Mouse (Mus musculus): ENCODE measurements around the gene Gm49373.
"Not testable (repeated sequence)": the region's sequence is repeated elsewhere in the genome, so short reads cannot be mapped to it uniquely, and the experiment has no call there.

Gm49373 gene

DNA sequence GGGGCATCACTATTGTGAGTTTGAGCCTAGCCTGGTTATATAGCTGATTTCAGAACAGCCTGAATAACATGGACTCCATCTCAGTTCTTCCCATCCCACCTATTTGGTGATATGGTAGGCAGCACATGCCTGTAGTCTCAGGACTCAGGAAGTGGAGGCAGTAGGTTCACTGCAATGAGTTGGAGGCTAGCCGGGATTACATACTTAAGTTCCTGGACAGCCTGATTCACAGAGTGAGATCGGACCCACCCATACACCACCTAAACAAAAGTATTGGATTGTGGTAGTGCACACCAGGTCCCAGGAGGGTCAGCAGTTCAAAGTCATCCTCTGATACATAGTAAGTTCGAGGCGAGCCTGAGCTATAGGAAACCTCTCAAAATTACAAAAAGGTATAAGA, 255 bp downstream of the Gm49373 start:
- DNase-seq (ENCODE audit: low spot score): no peak

- DNase-seq (ENCODE audit: low spot score): no peak
These were observed 5.8 kb downstream of the Gm49373 start, which contains the start of gene Zglp1 for GRCm38 (mm10) chr9:21067006-21067684. Zglp1 (minus strand) TSS chr9:21067093.

DNA sequence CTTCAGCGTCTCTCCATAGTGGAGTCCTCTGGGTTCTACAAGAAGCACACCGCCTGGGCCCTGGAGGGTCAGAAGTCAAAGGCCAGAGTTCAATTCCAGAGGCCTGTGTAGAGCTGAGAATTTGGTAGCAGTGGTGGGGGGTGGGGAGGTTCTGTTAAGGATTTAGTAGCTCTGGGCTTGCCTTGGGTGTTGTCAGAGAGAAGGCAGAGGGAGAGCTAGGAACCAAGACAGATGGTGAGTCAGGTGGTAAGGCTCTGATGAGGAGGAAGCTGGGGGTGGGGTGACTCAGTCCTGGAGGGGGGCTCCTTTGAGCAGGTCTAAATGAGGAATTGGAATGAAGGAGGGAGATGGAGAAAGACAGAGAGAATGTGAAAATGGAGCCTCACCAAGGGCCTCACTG, 10.0 kb downstream of the Gm49373 start:
- peak; percentile 68 for DNase-seq (ENCODE audit: low spot score)

DNA sequence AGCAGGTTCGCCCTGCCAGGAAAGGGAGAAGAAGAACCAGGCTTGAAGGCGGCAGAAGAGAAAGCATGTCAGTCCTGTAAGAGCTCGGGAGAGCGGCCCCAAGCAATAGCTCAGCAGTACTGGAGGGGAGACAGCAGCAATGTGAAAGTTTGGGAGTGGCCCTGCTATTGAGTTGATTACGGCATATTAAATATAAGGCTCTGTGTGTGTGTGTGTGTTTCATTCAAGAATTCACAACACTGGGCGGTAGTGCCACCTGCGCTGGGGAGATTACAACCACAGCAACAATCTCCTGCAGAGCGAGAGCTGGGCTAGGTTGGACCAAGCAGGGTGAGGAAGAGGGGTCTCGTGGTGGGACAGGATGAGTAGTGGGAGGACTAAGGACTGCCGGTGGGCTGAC, 21.3 kb downstream of the Gm49373 start:
- no peak for DNase-seq (ENCODE audit: low spot score)

DNA sequence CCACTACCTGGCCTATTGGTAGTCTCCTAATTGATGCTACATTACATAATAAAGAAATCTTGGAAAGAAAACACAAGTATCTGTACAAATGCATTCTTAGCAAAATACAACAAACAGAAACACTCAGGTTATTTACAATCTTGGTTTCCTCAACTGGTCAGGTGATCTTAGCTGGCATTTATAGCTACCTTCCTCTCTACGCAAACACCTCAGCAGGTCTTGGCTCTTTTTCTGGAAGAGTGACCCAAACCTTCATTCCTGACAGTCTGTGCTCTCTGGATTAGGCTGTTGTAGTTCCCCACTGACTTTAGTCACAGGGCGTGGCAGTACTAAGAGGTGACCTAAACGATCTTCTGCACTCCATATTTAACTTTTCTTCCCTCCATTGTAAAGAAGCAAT, 27.7 kb downstream of the Gm49373 start:
- DNase-seq (ENCODE audit: low spot score): no peak

GRCm38 (mm10) chr9:21044785-21045184, 28.1 kb downstream of the Gm49373 start:
- DNase-seq (ENCODE audit: low spot score): not testable (repeated sequence)

DNA sequence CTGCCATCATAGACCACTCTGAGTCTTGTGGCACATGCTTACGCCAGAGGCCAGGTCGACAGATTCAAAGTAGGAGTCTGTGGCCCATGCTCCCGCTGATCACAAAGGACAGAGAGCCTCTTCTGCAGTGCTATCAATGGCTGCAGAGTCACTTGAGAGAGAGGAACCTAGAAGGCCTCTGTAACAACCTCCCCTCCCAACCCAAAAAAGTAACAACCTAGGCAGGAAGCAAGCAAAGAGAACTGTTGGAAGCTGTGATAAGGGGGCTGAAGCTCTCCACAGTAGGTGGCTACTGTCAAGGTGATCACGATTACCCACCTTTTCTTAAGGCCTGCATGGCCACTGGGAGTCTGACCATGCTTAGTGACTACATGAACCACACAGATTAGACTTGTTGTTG, 29.3 kb downstream of the Gm49373 start:
- DNase-seq (ENCODE audit: low spot score): no peak

- DNase-seq (ENCODE audit: low spot score): no peak
These were observed 31.6 kb downstream of the Gm49373 start for GRCm38 (mm10) chr9:21041308-21041707.

- DNase-seq (ENCODE audit: low spot score): no peak
These were observed 33.1 kb downstream of the Gm49373 start for GRCm38 (mm10) chr9:21039779-21040178.

- no peak for DNase-seq (ENCODE audit: low spot score)
These were observed 35.4 kb downstream of the Gm49373 start for GRCm38 (mm10) chr9:21037481-21037891.

GRCm38 (mm10) chr9:21036666-21037065, 36.2 kb downstream of the Gm49373 start:
- DNase-seq (ENCODE audit: low spot score): no peak

GRCm38 (mm10) chr9:21036161-21036560, 36.7 kb downstream of the Gm49373 start:
- DNase-seq (ENCODE audit: low spot score): no peak

- DNase-seq (ENCODE audit: low spot score): no peak
These were observed 37.3 kb downstream of the Gm49373 start for GRCm38 (mm10) chr9:21035586-21035985.

DNA sequence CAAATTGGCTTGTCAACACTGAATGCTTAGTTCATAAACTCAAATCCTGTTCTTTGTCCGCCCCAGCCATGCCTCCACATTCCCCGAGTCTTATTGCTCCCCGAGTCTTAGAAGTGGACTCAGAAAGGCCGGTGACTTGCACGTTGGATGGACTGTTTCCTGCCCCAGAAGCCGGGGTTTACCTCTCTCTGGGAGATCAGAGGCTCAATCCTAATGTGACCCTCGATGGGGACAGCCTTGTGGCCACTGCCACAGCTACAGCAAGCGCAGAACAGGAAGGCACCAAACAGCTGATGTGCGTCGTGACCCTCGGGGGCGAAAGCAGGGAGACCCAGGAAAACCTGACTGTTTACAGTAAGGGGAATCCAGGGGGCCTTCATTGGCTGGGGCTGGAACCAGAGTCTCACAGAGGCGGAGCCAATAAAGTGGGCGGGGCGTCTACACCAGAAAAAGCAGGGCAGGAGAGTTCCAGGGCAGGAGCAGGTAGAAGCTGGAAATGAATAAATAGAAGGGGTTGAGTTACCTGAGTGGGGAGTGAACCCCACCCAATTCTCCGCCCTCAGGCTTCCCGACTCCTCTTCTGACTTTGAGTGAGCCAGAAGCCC, 38.3 kb downstream of the Gm49373 start:
- DNase-seq (ENCODE audit: low spot score): no peak

- DNase-seq (ENCODE audit: low spot score): peak; percentile 82
These were observed 39.8 kb downstream of the Gm49373 start for GRCm38 (mm10) chr9:21033136-21033535.

DNA sequence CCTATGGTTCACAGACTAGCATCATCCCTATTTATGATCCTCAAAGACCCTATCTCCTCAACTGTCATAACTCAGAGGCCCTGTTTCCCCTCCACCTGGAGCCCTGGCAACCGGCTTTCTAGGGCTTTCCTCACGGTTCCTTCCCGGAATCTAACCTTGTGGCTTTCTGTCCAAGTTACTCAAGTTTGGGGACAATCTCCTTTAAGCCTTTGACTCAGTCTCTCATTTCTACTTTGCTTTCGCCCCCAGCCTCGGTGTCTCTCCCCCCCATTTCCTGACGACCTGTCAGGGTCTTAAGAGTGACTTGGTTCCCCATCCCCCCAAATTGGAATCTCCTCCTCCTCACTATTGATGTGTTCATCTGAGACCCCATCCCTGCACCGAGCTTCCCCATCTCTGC, 40.4 kb downstream of the Gm49373 start:
- no peak for DNase-seq (ENCODE audit: low spot score)

GRCm38 (mm10) chr9:21031896-21032351, 41.0 kb downstream of the Gm49373 start, which contains the start of gene Icam5:
Icam5 (plus strand) TSS chr9:21032073.
- DNase-seq (ENCODE audit: low spot score): no peak

- DNase-seq (ENCODE audit: low spot score): peak; percentile 68
These were observed 41.5 kb downstream of the Gm49373 start for GRCm38 (mm10) chr9:21031251-21031895.

- DNase-seq (ENCODE audit: low spot score): peak; percentile 88
These were observed 42.1 kb downstream of the Gm49373 start for GRCm38 (mm10) chr9:21030781-21031250.

DNA sequence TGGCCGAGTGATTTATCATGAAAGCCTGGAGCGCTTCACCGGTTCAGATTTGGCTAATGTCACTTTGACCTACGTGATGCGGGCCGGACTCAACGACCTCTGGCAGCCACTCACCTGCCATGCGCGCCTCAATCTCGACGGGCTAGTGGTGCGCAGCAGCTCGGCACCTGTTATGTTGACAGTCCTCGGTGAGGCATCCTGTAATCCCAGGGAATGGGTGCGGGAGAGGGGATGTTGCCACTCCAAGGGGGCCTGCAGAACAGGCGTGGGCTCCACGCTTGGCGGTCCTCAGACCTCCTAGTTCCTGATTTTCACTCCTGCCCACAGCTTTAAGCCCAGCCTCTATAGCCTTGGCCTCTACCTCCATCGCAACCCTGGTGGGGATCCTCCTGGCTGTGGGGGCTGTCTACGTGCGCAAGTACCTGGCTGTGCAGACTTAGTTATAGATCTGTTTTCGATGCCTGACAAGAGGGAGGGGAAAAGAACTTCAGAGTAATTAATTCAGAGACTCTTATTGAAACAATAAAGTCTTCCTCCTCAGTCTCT, 42.8 kb downstream of the Gm49373 start:
- no peak for DNase-seq (ENCODE audit: low spot score)

DNA sequence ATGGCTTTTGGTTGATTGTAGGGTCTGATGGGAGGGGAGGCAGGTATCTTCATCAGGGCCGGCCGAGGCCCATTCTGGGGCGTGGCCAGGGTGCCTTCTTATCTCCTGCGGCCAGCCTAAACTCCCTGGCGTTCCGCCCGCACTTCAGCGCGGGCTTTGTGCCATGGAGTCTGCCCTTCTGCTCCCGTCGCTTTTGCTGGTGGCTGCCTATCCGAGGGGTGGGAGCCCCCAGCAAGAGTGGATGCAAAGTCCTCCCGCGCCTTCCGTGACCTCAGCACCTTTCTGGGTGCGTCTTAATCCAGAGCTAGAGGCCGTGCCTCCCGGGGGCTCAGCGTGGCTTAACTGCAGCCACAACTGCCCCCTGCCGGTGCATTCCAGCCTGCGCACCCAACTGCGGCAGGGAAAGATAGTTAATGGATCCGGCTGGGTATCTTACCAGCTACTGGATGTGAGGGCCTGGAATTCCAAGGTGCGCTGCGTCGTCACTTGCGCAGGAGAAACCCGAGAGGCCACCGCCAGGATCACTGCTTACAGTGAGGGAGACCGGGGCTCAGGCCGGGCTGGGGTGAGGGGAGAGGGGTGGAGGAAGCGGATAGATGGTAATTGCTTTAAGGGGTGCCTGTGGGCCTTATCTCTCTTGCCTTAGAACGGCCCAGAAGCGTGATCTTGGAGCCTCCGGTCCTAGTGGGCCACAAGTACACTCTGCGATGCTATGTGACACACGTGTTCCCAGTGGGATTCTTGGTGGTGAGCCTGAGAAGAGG, 43.4 kb downstream of the Gm49373 start, which contains the start of gene Icam4:
Gene Icam4 (plus strand): TSS at position 83 of the 764 bp plus-strand sequence.
- DNase-seq (ENCODE audit: low spot score): peak; percentile 85
